Mouse (Mus musculus) kidney, adult 11 months (tissue): ENCODE results near the gene Dixdc1.

Source experiments
- DNase-seq: peaks from one replicate; pipeline ENCODE4 v3.0.0; 2022

Dixdc1 gene

GRCm38 (mm10) chr9:50738914-50739870 lies at the start of gene Dixdc1:
Gene Dixdc1, minus strand, starts transcription at chr9:50739517.
- peak; percentile 95 for DNase-seq

GRCm38 (mm10) chr9:50782155-50782554 lies 42.8 kb upstream of the Dixdc1 start:
- DNase-seq: no peak

DNA sequence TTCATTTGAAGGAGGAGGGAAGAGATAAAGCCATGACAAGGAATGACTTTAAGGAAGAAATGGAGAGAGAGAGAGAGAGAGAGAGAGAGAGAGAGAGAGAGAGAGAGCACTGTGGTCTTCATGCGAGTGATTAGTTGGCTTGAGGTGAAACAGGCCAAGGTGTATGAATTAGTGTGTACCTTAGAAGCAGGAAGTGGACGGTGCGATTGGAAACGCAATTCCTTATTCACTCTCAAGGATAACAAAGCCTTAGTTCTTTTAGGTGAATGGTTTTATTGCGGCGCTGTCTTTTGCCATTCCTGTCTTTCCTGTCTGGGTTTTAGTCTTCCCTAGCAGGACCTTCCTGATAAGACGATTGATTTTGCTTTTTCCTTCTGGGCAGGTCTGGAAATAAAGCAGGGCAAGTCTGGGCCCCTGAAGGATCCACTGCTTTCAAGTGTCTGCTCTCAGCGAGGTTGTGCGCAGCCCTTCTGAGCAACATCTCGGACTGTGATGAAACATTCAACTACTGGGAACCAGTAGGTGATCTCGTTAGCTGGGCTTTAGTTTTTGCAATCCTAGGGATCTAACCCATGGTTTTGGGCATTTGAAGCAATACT lies 36.9 kb upstream of the Dixdc1 start:
- no peak for DNase-seq

GRCm38 (mm10) chr9:50775662-50776126 lies 36.4 kb upstream of the Dixdc1 start:
- DNase-seq: no peak

DNA sequence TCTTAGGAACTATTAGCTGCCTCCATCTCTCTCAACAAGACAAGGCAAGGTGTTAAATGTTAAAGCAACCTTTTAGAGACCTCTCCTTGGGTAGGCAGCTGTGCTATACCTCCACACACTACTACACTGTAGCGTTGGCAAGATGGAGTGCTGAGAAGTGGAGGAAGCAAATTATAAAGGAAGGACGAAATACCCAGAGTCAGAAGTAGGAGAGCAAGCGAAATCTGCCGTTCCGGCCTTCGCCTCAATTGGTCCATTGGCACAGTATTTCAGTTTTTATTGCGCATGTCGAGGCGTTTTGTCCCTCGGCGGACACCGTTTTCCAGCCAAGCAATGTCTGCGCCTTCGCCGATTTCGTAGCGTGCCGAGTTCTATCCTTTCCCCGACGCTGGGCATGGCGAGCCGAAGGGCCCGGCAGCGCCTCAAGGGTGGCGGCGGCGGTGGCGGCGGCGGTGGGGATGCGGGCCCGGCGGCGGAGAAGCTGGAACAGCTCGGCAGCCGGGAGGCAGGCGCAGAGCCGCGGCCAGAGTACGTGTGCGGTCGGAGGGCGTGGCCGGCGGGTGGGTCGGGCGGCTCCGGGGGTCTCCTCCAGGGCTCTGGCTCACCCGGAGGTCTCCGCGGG lies 35.8 kb upstream of the Dixdc1 start, which contains the start of the genes Alg9 and 1110032A03Rik:
TSS of gene Alg9 (plus strand) at position 29 of the 622 bp plus-strand sequence.
TSS of gene 1110032A03Rik (minus strand) at position 530 of the 622 bp plus-strand sequence.
- DNase-seq: peak; percentile 75

- DNase-seq: no peak
These were observed 34.7 kb upstream of the Dixdc1 start for GRCm38 (mm10) chr9:50774026-50774462.

- no peak for DNase-seq
These were observed 30.7 kb upstream of the Dixdc1 start for GRCm38 (mm10) chr9:50770011-50770410.

DNA sequence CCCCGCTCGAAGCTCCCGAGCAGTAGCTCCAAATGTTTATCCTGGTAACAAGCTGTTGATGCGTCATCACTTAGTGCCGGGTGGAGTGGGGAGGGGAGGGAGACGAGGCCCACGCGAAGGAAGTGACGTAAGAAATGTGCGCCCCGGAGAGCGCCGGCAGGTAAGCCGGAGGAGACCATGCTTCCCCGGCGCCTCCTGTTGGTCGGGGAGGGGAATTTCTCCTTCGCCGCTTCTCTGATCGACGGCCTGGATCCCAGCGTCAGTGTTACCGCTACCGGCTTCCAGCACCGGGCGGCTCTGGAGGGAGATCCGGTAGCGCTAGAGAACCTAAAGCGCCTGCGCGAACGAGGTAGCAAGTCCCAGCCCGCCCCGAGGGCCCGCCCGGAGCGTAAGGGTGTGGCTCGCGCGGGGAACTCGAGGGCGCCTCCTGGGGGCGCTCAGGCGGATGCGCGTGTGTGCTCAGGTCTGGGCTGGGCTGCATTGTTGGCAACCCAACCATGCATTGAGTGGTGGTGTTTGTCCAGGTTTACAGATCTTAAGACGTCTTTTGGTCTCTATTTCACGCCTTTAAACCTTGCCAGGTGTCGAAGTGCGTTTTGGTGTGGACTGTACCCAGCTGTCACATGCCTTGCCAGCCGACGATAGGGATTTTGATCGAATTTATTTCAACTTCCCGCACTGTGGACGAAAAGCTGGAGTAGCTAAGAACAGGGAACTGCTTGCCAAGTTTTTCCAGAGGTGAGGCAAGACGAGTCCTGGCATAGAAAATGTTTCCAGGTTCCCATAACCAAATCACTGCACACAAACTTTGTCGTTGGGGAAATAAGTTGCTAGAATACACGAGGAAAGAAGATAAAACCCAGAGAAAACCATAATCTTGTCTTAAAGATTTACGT lies 29.0 kb upstream of the Dixdc1 start, which contains the start of gene Fdxacb1:
TSS of gene Fdxacb1 (plus strand) at position 130 of the 896 bp plus-strand sequence.
- DNase-seq: peak; percentile 99

DNA sequence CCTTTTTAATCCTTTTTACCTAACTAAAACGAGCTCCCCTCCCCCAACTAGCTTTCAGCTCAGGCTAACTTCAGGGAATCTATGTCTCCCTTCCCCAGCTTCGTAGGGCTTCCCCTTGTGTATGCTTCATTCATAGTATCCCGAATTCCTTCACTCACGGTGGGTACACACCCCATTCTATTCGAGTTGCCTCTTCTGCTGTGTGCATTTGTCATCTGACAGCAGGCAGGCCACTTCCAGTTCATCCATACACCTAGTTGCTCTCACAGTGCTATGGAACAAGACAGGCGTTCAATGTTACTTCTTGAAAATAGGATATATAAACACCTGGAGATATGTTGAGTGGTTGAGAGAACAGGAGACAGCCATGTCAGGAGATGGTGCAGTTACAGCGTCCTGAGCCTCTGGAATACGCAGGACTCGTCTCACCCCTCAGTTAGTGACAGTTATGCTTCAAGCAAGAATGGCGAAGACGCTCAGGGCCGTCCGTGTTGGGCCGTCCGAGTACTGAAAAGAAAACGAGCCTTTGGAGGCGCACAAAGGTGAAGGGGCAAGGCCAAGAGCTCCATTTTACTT lies 28.3 kb upstream of the Dixdc1 start:
- no peak for DNase-seq

DNA sequence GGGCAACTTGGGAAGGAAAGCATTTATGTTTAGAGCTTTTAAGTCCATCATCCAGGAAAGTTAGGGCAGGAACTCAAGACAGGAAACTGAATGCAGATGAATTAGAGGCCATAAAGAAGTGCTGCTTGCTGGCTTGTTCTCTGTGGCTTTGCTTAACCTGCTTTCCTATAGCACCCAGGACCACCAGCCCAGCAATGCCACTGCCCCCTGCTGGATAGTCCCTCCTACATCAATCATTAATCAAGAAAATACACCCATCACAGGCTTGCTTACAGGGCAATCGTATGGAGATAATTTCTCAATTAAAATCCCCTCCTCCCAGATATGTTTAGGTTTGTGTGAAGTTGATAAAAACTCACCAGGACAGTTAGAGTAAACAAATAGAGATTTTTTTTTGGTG lies 24.0 kb upstream of the Dixdc1 start:
- no peak for DNase-seq

- no peak for DNase-seq
These were observed 22.4 kb upstream of the Dixdc1 start for GRCm38 (mm10) chr9:50761520-50762243.

GRCm38 (mm10) chr9:50756711-50757110 lies 17.4 kb upstream of the Dixdc1 start:
- DNase-seq: no peak

- no peak for DNase-seq
These were observed 14.6 kb upstream of the Dixdc1 start for GRCm38 (mm10) chr9:50753947-50754346.

GRCm38 (mm10) chr9:50752784-50753615 lies 13.7 kb upstream of the Dixdc1 start:
- DNase-seq: peak; percentile 93

- DNase-seq: no peak
These were observed 12.8 kb upstream of the Dixdc1 start, which contains the start of gene Hspb2 for GRCm38 (mm10) chr9:50752054-50752602. Gene Hspb2, minus strand, starts transcription at chr9:50752354.

DNA sequence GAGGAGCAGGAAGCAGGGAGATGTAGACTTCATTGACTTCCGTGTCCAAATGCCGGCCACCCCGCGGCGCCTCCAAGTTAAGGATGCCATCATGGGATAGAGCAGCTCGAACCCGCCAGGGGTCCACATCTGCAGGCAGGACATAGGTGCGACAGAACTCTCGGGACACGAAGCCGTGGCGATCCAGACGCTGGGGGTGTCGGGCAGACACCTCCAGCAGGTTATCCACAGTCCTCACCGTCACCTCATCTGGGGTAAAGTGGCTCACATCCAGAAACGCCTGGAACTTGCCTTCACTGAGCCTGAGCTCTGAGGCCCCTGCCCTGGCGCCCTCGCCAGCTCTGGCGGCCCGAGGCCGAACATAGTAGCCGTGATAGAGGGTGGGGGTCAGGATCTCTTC lies 12.0 kb upstream of the Dixdc1 start, which contains the start of gene Cryab:
TSS of gene Cryab (plus strand) at position 3 of the 400 bp plus-strand sequence.
- DNase-seq: no peak

DNA sequence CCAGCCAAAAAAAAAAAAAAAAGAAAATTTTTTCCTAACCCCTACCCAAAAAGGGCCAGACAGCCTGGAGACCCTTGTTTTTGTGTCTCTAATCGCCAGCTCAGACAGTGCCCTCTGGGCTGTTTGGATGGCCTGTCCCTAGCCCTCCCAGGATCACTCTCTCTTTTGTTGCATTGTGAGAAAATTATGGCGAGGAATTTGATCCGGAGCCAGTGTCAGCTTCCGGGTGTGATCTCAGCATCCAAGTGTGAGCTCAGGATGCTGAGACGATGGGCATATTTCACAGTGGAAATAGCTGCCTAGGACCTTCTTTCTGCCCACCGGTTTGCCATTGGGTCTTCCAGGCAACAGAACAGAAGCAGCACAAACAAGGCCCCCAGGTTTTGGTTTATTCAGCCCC lies 11.4 kb upstream of the Dixdc1 start:
- no peak for DNase-seq

- DNase-seq: peak; percentile 84
These were observed 6.9 kb upstream of the Dixdc1 start, which contains the start of gene 2310030G06Rik for GRCm38 (mm10) chr9:50746214-50746677. Gene 2310030G06Rik, minus strand, starts transcription at chr9:50746536.

DNA sequence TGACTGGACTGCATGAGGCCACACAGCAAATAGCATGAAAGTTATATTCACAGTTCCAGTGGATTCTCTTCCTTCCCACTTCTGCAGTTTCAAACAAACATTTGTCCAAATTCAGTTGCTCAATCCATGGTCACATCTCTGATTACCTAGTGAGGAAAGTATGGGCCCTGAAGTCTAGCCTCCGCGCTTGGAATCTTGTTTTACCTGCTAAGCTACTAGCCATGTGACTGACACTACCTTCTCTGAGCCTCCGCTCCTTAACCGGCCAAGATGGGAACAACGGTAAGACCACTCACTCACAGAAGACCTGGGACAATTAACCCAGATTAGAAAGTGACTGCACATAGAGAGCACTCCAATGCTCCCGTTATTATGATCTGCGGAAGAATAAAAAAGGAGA lies 6.5 kb upstream of the Dixdc1 start:
- no peak for DNase-seq
